Mouse (Mus musculus): ENCODE results near the gene Pde6h. TPM values are rescaled to one million over a fixed set of nuclear protein-coding genes. Genes with fewer than 3 reads are reported as not detected.

Gene Pde6h
- polyA plus RNA-seq, 1 experiment = not detected

DNA sequence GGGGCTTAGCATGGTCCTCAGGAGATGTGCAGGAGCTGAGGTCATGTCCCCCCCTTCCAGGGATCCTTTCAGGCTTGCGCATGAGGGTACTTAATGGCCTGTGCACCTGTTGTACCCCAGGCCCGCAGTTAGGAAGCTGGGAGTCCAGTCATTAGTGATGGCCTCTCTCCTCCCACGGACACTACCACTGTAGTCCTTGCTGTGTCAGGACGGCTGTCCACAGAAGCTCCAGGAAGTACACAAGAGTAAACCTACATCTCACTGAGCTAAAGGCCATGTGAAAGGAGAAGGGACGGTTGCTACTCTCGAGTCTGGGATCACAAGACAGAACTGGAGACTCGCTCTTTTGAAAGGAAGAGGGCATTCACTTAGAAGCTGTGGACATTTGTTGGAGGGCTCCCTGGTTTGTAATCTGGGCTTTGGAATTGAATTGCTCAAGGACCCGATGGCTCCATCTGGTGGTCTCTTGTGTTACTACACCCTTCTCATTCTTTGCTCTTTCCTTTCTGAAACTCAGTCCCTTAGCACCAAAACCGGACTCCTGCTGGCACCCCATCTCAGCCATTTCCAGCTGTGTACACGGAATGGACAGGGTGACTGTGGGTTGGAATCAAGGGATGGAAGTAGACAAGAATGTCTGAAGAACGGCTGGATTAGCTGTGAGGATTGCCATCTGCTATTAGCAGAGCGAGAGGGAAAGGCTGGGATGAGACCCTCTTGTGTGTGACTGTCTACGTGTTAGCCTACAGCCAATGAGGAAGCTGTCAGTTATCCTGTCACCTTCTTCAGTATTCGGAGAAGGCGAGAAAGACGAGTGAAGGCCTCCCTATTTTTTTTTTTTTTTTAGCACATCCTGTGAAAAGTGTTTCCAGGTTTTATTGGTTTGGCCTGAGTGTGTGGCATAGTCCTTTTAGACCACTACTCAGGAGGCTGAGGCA, 3.0 kb upstream of the Pde6h start:
- Histone ChIP-seq H3K4me1 (ENCODE audit: control insufficient read depth, insufficient read depth, low read length) (peaks cover 5% of the 10 kb centered on the region), H3K4me3 (ENCODE audit: insufficient read depth, low read length) (no peak overlapping the region), H3K27ac (ENCODE audit: insufficient read depth, low read length) (no peak overlapping the region)
- TF ChIP-seq POLR2A (IDR thresholded peaks at IDR 0.05; ENCODE audit: low read depth, low read length) (no peak), CTCF (IDR thresholded peaks at IDR 0.05; ENCODE audit: borderline replicate concordance, insufficient read depth, low read length) (no peak)

DNA sequence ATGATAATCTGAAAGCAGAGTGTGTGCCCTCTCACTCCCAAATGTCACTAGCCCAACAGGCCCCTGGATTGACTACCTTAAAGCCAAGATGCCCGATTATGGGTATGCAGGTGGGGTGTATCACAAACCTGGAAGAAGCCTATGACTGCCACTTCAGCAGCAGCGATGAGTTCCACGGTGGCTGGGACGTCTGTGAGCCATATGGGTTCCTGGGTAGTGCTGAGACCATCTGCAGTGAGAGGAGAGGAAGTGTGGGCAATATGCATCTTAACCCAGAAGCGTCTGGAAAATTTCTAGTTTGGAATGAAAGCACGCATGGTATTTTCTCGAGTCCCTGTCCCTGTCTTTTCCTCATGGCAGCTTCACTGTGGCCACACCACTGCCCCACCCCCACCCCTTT, 2.0 kb upstream of the Pde6h start:
- H3K27ac ChIP-seq (ENCODE audit: insufficient read depth, low read length) = no peak overlapping the region
- peaks cover 5% of the 10 kb centered on the region for H3K4me1 ChIP-seq (ENCODE audit: control insufficient read depth, insufficient read depth, low read length)
- H3K4me3 ChIP-seq (ENCODE audit: insufficient read depth, low read length) = no peak overlapping the region
- no peak for TF ChIP-seq CTCF (IDR thresholded peaks at IDR 0.05; ENCODE audit: borderline replicate concordance, insufficient read depth, low read length)
- no peak for TF ChIP-seq POLR2A (IDR thresholded peaks at IDR 0.05; ENCODE audit: low read depth, low read length)

DNA sequence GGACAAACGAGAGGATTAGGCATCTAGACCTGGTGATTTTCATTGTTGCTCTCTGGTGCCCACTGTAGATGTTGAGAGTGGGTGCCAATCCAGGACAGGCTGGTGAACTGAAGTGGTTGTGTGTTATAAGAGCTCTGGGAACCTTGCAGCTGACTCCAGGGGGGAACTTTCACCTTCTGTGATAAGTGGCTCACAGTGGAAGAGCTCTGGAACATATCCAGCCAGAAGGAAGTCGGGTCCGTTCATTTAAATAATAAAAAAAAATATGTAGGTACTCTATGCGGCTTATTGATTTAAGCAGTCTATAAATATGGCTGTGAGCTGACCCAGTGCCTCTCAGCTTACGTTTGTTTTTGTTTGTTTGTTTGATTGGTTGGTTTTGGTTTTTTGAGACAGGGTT, 1.6 kb upstream of the Pde6h start, which contains the start of gene Erp27:
TSS of gene Erp27 (minus strand) at position 101 of the 400 bp plus-strand sequence.
- H3K27ac ChIP-seq (ENCODE audit: insufficient read depth, low read length) = no peak within 1 kb of the TSS
- no peak within 1 kb of the TSS for H3K4me3 ChIP-seq (ENCODE audit: insufficient read depth, low read length)
- TF ChIP-seq POLR2A (IDR thresholded peaks at IDR 0.05; ENCODE audit: low read depth, low read length) (no peak), CTCF (IDR thresholded peaks at IDR 0.05; ENCODE audit: borderline replicate concordance, insufficient read depth, low read length) (no peak)
- peaks cover 5% of the 10 kb centered on the region for H3K4me1 ChIP-seq (ENCODE audit: control insufficient read depth, insufficient read depth, low read length)

DNA sequence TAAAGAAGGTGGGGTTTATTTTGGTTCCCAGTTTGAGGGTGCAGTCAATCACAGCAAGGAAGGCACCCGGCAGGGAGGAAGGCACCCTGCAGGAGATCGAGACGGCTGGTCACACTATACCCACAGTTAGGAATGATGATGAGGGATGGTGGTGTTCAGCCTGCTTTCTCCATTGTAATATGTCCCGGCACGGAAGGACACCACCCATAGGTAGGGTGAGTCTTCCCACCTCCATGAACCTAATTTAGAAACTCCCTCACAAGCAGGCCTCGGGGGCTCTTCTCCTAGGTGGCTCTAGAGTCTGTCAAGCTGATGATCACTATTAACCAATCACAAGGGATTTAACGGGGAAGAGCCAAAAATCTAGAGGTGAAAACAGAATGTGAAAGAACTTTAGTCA, 761 bp upstream of the Pde6h start:
- no peak for TF ChIP-seq CTCF (IDR thresholded peaks at IDR 0.05; ENCODE audit: borderline replicate concordance, insufficient read depth, low read length)
- TF ChIP-seq POLR2A (IDR thresholded peaks at IDR 0.05; ENCODE audit: low read depth, low read length) = no peak
- H3K27ac ChIP-seq (ENCODE audit: insufficient read depth, low read length) = no peak overlapping the region
- H3K4me3 ChIP-seq (ENCODE audit: insufficient read depth, low read length) = no peak overlapping the region
- H3K4me1 ChIP-seq (ENCODE audit: control insufficient read depth, insufficient read depth, low read length) = peaks cover 5% of the 10 kb centered on the region

DNA sequence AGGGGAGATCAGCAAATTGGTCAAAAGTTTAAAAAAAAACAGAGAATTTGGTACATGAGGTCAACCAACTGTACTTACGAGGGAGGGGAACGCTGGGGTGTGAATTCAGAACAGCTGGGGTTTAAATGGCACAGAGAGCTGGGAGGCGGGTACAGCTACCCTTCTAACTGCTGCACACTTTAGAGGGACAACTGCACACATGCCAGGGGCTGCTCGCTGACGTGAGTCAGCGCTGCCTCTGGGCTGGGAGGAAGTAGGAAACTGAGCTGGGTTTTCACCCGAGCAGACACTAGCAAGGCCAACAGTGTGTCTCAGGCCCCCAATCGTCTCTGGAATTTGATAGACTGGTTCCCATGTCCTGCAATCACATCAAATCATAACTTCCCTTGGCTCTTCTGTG, 1.4 kb downstream of the Pde6h start:
- no peak overlapping the region for H3K27ac ChIP-seq (ENCODE audit: insufficient read depth, low read length)
- TF ChIP-seq POLR2A (IDR thresholded peaks at IDR 0.05; ENCODE audit: low read depth, low read length) (no peak), CTCF (IDR thresholded peaks at IDR 0.05; ENCODE audit: borderline replicate concordance, insufficient read depth, low read length) (no peak)
- no peak overlapping the region for H3K4me3 ChIP-seq (ENCODE audit: insufficient read depth, low read length)
- peaks cover 5% of the 10 kb centered on the region for H3K4me1 ChIP-seq (ENCODE audit: control insufficient read depth, insufficient read depth, low read length)

DNA sequence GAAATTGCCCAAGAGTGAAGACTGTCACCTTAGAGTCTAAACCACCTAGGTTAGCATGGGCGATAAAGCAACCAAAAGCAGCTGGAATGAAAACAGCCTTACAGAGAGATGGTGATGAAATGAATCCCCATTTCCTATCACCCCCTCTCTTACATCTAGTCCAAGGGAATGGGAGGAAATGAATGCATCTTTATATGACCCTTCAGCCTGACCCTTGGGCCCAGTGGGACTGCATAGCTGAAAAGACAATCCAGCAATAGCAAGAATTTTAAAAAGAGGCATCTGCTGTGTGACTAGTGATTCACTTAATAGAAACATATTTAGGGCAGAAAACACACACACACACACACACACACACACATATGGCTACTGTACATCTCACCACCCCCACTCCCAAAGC, 4.0 kb downstream of the Pde6h start:
- Histone ChIP-seq H3K27ac (ENCODE audit: insufficient read depth, low read length) (no peak overlapping the region), H3K4me3 (ENCODE audit: insufficient read depth, low read length) (no peak overlapping the region), H3K4me1 (ENCODE audit: control insufficient read depth, insufficient read depth, low read length) (peaks cover 3% of the 10 kb centered on the region; the same call in 1 of the 2 replicates)
- no peak for TF ChIP-seq CTCF (IDR thresholded peaks at IDR 0.05; ENCODE audit: borderline replicate concordance, insufficient read depth, low read length)
- TF ChIP-seq POLR2A (IDR thresholded peaks at IDR 0.05; ENCODE audit: low read depth, low read length) = no peak

DNA sequence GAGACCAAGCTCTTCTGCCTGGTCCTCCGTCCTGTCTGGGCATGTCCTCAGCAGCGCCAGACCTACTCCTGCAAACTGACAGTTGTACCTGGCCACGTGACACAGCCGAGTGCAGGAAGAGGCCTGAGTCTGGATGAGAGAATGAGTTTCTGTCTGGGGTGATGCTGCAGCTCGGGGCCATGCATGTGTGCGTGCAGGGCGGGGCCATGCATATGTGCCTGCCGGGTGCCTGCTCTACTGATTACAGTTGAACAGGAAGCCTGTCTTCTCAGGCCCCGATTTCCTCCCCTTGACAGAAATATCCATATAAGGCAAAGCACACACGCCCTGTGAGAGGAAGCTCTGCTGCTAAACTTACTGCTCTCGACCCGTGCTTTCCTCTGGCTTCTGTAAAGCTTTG, 7.0 kb downstream of the Pde6h start:
- Histone ChIP-seq H3K4me3 (ENCODE audit: insufficient read depth, low read length) (no peak overlapping the region), H3K4me1 (ENCODE audit: control insufficient read depth, insufficient read depth, low read length) (no peaks in the 10 kb centered on the region), H3K27ac (ENCODE audit: insufficient read depth, low read length) (peak overlapping the region; percentile 29)
- TF ChIP-seq POLR2A (IDR thresholded peaks at IDR 0.05; ENCODE audit: low read depth, low read length) = no peak

DNA sequence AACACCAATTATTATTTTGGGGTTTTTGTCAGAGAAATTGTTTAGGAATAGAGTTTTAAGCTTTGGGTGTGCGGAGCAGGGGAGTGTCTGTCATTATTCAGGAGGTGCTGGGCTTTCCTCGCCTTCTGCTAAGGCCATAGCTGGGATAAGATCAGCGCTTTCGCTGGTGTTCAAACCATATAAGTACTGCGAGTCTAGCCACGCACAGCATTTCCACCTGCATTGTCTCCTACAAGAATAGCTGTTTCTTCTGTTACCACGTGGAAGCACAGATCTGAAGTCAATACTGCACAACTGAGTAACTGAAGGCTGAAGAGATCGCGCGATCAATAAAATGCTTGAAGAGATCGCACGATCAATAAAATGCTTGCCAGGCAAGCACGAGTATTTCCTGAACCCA, 7.6 kb downstream of the Pde6h start:
- H3K4me1 ChIP-seq (ENCODE audit: control insufficient read depth, insufficient read depth, low read length) = no peaks in the 10 kb centered on the region
- peak overlapping the region; percentile 29; the same call in 1 of the 2 replicates for H3K27ac ChIP-seq (ENCODE audit: insufficient read depth, low read length)
- TF ChIP-seq CTCF (IDR thresholded peaks at IDR 0.05; ENCODE audit: borderline replicate concordance, insufficient read depth, low read length) (no peak), POLR2A (IDR thresholded peaks at IDR 0.05; ENCODE audit: low read depth, low read length) (no peak)
- H3K4me3 ChIP-seq (ENCODE audit: insufficient read depth, low read length) = no peak overlapping the region

DNA sequence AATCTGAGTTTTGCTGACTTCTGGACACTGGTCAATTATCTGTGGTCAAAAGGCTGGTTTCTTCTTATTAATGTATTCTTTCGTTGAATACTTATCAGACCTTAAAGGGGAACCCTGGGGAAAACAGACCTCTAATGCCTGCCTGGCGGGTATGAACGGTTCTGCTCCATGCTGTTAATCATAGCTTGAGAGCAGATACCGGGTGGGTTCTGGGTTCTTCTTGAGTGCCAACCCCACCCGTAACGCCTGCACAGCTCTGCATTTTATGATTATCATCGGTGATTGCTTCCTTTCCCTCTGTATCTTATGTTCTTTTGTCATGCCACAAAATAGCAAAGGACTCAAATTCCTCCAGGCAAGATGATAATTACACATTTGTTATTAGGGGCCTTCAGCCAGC, 10.4 kb downstream of the Pde6h start:
- no peak for TF ChIP-seq POLR2A (IDR thresholded peaks at IDR 0.05; ENCODE audit: low read depth, low read length)
- no peak for TF ChIP-seq CTCF (IDR thresholded peaks at IDR 0.05; ENCODE audit: borderline replicate concordance, insufficient read depth, low read length)
- Histone ChIP-seq H3K27ac (ENCODE audit: insufficient read depth, low read length) (no peak overlapping the region), H3K4me3 (ENCODE audit: insufficient read depth, low read length) (no peak overlapping the region), H3K4me1 (ENCODE audit: control insufficient read depth, insufficient read depth, low read length) (peaks cover 10% of the 10 kb centered on the region; the same call in 1 of the 2 replicates)

DNA sequence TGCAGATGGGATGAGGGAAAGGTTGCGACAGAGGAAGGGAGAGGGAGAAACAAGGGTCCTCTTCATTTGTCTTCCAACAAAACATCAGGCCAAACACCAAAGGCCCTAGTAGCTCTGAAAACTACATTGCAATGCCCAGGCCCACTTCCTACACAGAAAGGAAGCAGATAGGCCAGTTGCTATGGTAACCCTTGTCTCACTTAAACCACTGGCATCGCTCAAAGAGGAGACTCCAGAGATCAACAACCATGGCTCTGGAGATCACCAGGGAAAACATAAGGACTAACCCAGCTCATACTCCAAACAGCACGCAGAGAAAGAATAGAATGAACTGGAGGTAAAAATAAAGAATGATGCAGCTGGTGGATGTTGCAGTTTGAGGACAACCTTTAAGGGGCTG, 11.6 kb downstream of the Pde6h start:
- no peak overlapping the region for H3K4me3 ChIP-seq (ENCODE audit: insufficient read depth, low read length)
- no peak overlapping the region for H3K27ac ChIP-seq (ENCODE audit: insufficient read depth, low read length)
- H3K4me1 ChIP-seq (ENCODE audit: control insufficient read depth, insufficient read depth, low read length) = peaks cover 11% of the 10 kb centered on the region
- TF ChIP-seq CTCF (IDR thresholded peaks at IDR 0.05; ENCODE audit: borderline replicate concordance, insufficient read depth, low read length) = no peak
- TF ChIP-seq POLR2A (IDR thresholded peaks at IDR 0.05; ENCODE audit: low read depth, low read length) = no peak
